Mouse (Mus musculus) kidney, embryonic 15.5 days (tissue): ENCODE data around the gene Trappc6a. TPM values are rescaled to one million over a fixed set of nuclear protein-coding genes. Genes with fewer than 3 reads are reported as not detected.

ENCODE experiments used
- ATAC-seq: fragments of 200-750 bp; cut with Nextera tagmentation; replicated peaks from 2 replicates; pipeline ENCODE4 v1.8.0; 2017; ENCODE audit warnings: moderate TSS enrichment; ENCODE audit not compliant: low FRiP score
- H3K27ac ChIP-seq: fragments of 300-500 bp; sonication (generic); 2 replicates; pipeline ENCODE4 v1.5.1; 2015; ENCODE audit warnings: mild to moderate bottlenecking, inconsistent platforms
- H3K27me3 ChIP-seq: fragments of 300-500 bp; sonication (generic); 2 replicates; pipeline ENCODE4 v1.6.1; 2015; ENCODE audit warnings: inconsistent platforms
- H3K36me3 ChIP-seq: fragments of 300-500 bp; sonication (generic); 2 replicates; pipeline ENCODE4 v1.6.1; 2015; ENCODE audit warnings: inconsistent platforms
- H3K4me1 ChIP-seq: fragments of 300-500 bp; sonication (generic); 2 replicates; pipeline ENCODE4 v1.6.1; 2015; ENCODE audit warnings: inconsistent platforms
- H3K4me2 ChIP-seq: fragments of 300-500 bp; sonication (generic); 2 replicates; pipeline ENCODE4 v1.6.1; 2015; ENCODE audit warnings: moderate library complexity, mild to moderate bottlenecking, inconsistent platforms
- H3K4me3 ChIP-seq: fragments of 300-500 bp; sonication (generic); replicated peaks from 2 replicates; pipeline ENCODE4 v1.5.1; 2015; ENCODE audit warnings: mild to moderate bottlenecking, inconsistent platforms
- H3K9ac ChIP-seq: fragments of 300-500 bp; sonication (generic); 2 replicates; pipeline ENCODE4 v1.6.1; 2015; ENCODE audit warnings: mild to moderate bottlenecking, inconsistent platforms
- H3K9me3 ChIP-seq: fragments of 300-500 bp; sonication (generic); replicated peaks from 2 replicates; pipeline ENCODE4 v1.6.1; 2016; ENCODE audit warnings: inconsistent platforms
- WGBS: fragments of 180-500 bp; shearing (Covaris S2); methylation state at CpG from one replicate; pipeline ENCODE4 v1.1.7; 2015; ENCODE audit warnings: mixed read lengths; 5-methylcytosine and 5-hydroxymethylcytosine counted together
- polyA plus RNA-seq: library from polyadenylated mRNA; unstranded; fragments of >200 nt; fragmentation: Nextera tagmentation; extraction: Ambion mirVana; gene quantifications from 2 replicates; pipeline ENCODE4 v1.2.1, GENCODE M21; 2015

Gene Trappc6a
- polyA plus RNA-seq, 1 experiment from 2014 or later, result 81.2 TPM

- Histone ChIP-seq H3K9me3 (no peaks in the 10 kb centered on the region), H3K4me2 (no peak overlapping the region), H3K27ac (no peak overlapping the region), H3K4me3 (no peak overlapping the region), H3K27me3 (peaks cover 30% of the 10 kb centered on the region), H3K9ac (no peak overlapping the region), H3K4me1 (peaks cover 30% of the 10 kb centered on the region), H3K36me3 (no peaks in the 10 kb centered on the region)
- 82% methylated on average over 25 of the region's 25 CpGs for WGBS
- ATAC-seq, result no peak
Measured at GRCm38 (mm10) chr7:19494751-19495474, 13.3 kb upstream of the Trappc6a start.

DNA sequence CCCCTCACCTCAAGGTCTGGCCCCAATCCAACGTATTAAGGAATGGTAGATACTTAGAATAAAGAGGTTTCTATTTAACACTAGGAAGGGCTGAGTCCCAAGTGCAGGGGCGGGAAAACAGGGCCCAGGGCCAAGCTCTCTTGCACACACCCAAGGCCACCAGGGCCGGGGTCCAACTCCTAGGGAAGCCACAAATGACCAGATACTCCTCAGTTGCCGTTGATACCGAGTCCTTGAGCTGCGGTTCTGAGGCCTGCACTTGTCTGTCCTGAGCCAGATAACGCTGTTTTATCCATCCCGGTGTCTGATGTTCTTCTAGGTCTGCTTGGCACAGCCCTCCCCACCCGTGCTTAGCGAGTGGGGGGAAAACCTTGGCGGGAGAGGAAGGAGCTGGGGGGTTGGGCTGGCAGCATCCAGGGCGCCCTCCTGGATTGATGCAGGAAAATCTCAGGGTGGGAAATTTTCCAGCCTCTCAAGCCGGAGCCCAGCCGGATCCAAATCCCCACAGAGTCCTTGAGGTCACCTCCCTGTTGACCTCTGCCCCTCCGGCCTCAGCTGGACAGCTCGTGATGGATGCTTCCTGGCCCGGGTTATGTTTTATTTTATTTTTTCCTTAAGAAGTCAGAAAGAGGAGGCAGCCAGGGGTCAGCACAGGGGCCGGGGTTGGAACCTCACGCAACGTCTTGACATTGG is 12.5 kb upstream of the Trappc6a start:
- H3K4me2 ChIP-seq, result no peak overlapping the region
- no peaks in the 10 kb centered on the region for H3K36me3 ChIP-seq
- H3K4me3 ChIP-seq, result no peak overlapping the region
- 0 out of 2 replicates have a peak, but pooled peaks have one; percentile 17 for ATAC-seq
- no peaks in the 10 kb centered on the region for H3K9me3 ChIP-seq
- H3K27ac ChIP-seq, result 0 out of 2 replicates have a peak overlapping the region, but pooled peaks have one; percentile 45
- H3K9ac ChIP-seq, result no peak overlapping the region
- peaks cover 23% of the 10 kb centered on the region for H3K27me3 ChIP-seq
- 36% methylated on average over 20 of the region's 20 CpGs for WGBS
- peaks cover 30% of the 10 kb centered on the region for H3K4me1 ChIP-seq

GRCm38 (mm10) chr7:19496214-19496555 is 12.0 kb upstream of the Trappc6a start:
- WGBS, result 56% methylated on average over 5 of the region's 5 CpGs
- H3K9ac ChIP-seq, result no peak overlapping the region
- H3K4me1 ChIP-seq, result peaks cover 30% of the 10 kb centered on the region
- H3K27ac ChIP-seq, result no peak overlapping the region
- no peaks in the 10 kb centered on the region for H3K9me3 ChIP-seq
- no peak overlapping the region for H3K4me3 ChIP-seq
- H3K36me3 ChIP-seq, result no peaks in the 10 kb centered on the region
- no peak overlapping the region for H3K4me2 ChIP-seq
- H3K27me3 ChIP-seq, result peaks cover 18% of the 10 kb centered on the region
- no peak for ATAC-seq

DNA sequence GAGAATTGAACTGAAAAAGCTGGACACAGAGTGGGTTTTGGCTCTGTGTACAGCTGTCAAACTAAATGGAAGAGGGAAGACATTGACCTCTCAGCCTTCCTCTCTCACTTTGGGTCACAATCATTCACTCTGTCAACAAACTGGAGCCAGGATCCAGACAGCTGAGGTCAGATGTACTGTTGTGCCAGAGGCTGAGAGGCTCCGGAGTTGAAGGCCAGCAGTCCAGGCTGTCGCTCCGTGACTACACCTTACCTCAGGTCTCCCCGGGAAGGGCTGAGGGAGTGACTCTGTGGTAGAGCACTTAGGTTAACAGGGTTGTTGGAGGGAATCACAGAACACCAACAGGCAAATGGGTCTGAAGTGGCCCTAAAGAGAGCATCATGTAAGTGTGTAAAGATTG is 9.9 kb upstream of the Trappc6a start:
- H3K4me2 ChIP-seq, result no peak overlapping the region
- no peak overlapping the region for H3K27ac ChIP-seq
- no peak overlapping the region for H3K9ac ChIP-seq
- peaks cover 4% of the 10 kb centered on the region; the same call in 1 of the 2 replicates for H3K27me3 ChIP-seq
- H3K9me3 ChIP-seq, result no peaks in the 10 kb centered on the region
- H3K36me3 ChIP-seq, result no peaks in the 10 kb centered on the region
- no peak overlapping the region for H3K4me3 ChIP-seq
- peaks cover 20% of the 10 kb centered on the region for H3K4me1 ChIP-seq
- ATAC-seq, result no peak
- 39% methylated on average over 4 of the region's 4 CpGs for WGBS

- Histone ChIP-seq H3K4me3 (no peak overlapping the region), H3K9ac (no peak overlapping the region), H3K4me2 (no peak overlapping the region), H3K9me3 (no peaks in the 10 kb centered on the region), H3K27me3 (no peaks in the 10 kb centered on the region), H3K36me3 (no peaks in the 10 kb centered on the region), H3K4me1 (peaks cover 10% of the 10 kb centered on the region), H3K27ac (no peak overlapping the region)
- no peak for ATAC-seq
- WGBS, result 70% methylated on average over 12 of the region's 12 CpGs
Measured at GRCm38 (mm10) chr7:19500420-19501363, 7.5 kb upstream of the Trappc6a start.

DNA sequence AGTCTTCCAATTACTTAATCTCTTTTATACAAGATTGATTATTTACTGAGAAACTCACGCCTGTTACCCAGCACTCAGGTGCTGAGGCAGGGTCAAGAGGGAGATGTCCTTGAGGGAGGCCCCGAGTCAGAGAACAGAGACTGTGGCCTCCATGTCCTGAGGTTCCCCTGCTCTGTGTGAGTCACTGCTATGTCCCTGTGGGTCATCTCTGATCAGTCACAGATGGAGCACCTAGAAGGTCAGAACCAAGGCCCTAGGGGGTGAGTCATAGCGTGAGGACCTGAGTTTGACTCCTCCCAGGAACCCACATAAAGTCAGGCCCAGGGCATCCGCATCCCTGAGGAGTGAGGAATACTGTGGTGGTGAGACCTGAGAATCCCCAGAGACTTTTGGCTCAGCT is 6.5 kb upstream of the Trappc6a start:
- no peaks in the 10 kb centered on the region for H3K27me3 ChIP-seq
- whole genome bisulfite sequencing, result 82% methylated on average over 4 of the region's 4 CpGs
- no peak overlapping the region for H3K4me3 ChIP-seq
- H3K9ac ChIP-seq, result no peak overlapping the region
- no peak overlapping the region for H3K27ac ChIP-seq
- H3K4me1 ChIP-seq, result peaks cover 10% of the 10 kb centered on the region
- no peak overlapping the region for H3K4me2 ChIP-seq
- no peaks in the 10 kb centered on the region for H3K9me3 ChIP-seq
- no peaks in the 10 kb centered on the region for H3K36me3 ChIP-seq
- ATAC-seq, result no peak

GRCm38 (mm10) chr7:19503481-19504068 is 4.6 kb upstream of the Trappc6a start:
- no peak overlapping the region for H3K9ac ChIP-seq
- no peaks in the 10 kb centered on the region for H3K36me3 ChIP-seq
- 40% methylated on average over 5 of the region's 5 CpGs for WGBS
- H3K4me2 ChIP-seq, result no peak overlapping the region
- no peak for ATAC-seq
- peaks cover 21% of the 10 kb centered on the region for H3K4me1 ChIP-seq
- H3K27me3 ChIP-seq, result no peaks in the 10 kb centered on the region
- no peak overlapping the region for H3K4me3 ChIP-seq
- no peaks in the 10 kb centered on the region for H3K9me3 ChIP-seq
- H3K27ac ChIP-seq, result no peak overlapping the region

GRCm38 (mm10) chr7:19506326-19506725 is 1.9 kb upstream of the Trappc6a start:
- Histone ChIP-seq H3K9ac (no peak overlapping the region), H3K27ac (no peak overlapping the region)
- 31% methylated on average over 6 of the region's 6 CpGs for WGBS

GRCm38 (mm10) chr7:19506969-19507611 is 1.1 kb upstream of the Trappc6a start:
- H3K9me3 ChIP-seq, result no peaks in the 10 kb centered on the region
- H3K9ac ChIP-seq, result peak overlapping the region; percentile 63
- H3K27me3 ChIP-seq, result no peaks in the 10 kb centered on the region
- peak overlapping the region; percentile 98 for H3K4me2 ChIP-seq
- 0 out of 2 replicates have a peak, but pooled peaks have one; percentile 5 for ATAC-seq
- H3K4me3 ChIP-seq, result peak overlapping the region; percentile 67
- 0 out of 2 replicates have a peak, but pooled peaks cover 4% of the 10 kb centered on the region for H3K36me3 ChIP-seq
- H3K4me1 ChIP-seq, result peaks cover 25% of the 10 kb centered on the region
- WGBS, result under 1% methylated on average over 71 of the region's 71 CpGs
- H3K27ac ChIP-seq, result 0 out of 2 replicates have a peak overlapping the region, but pooled peaks have one; percentile 22

More at GRCm38 (mm10) chr7:19506326-19506725, 1.9 kb upstream of the Trappc6a start:
- peaks cover 26% of the 10 kb centered on the region for H3K4me1 ChIP-seq
- no peak for ATAC-seq
- peak overlapping the region; percentile 98 for H3K4me2 ChIP-seq
- H3K9me3 ChIP-seq, result no peaks in the 10 kb centered on the region
- 0 out of 2 replicates have a peak, but pooled peaks cover 4% of the 10 kb centered on the region for H3K36me3 ChIP-seq
- H3K4me3 ChIP-seq, result peak overlapping the region; percentile 67
- no peaks in the 10 kb centered on the region for H3K27me3 ChIP-seq

GRCm38 (mm10) chr7:19507612-19507981 is 598 bp upstream of the Trappc6a start:
- Histone ChIP-seq H3K4me2 (peak overlapping the region; percentile 98), H3K27me3 (no peaks in the 10 kb centered on the region), H3K4me1 (peaks cover 25% of the 10 kb centered on the region), H3K27ac (0 out of 2 replicates have a peak overlapping the region, but pooled peaks have one; percentile 22), H3K9me3 (no peaks in the 10 kb centered on the region), H3K4me3 (peak overlapping the region; percentile 67), H3K36me3 (0 out of 2 replicates have a peak, but pooled peaks cover 4% of the 10 kb centered on the region), H3K9ac (peak overlapping the region; percentile 63)
- WGBS, result 5% methylated on average over 18 of the region's 18 CpGs
- ATAC-seq, result no peak
